Mouse (Mus musculus) telencephalon, adult 2 months (tissue): Measurements from ENCODE around the gene Ramp3.
"Not testable (repeated sequence)": the region's sequence is repeated elsewhere in the genome, so short reads cannot be mapped to it uniquely, and the experiment has no call there.

Experiments used
- DNase-seq: peaks from one replicate; pipeline ENCODE4 v3.0.0-alpha.2; 2011; ENCODE audit warnings: low read depth, low spot score

Ramp3 gene

GRCm38 (mm10) chr11:6658271-6658670 is at the start of gene Ramp3:
Ramp3 (plus strand) TSS chr11:6658521.
- no peak for DNase-seq

GRCm38 (mm10) chr11:6615250-6616205 is 42.8 kb upstream of the Ramp3 start:
- no peak for DNase-seq

GRCm38 (mm10) chr11:6623704-6624103 is 34.6 kb upstream of the Ramp3 start:
- no peak for DNase-seq

- DNase-seq, result no peak
Measured at GRCm38 (mm10) chr11:6624619-6625382, 33.5 kb upstream of the Ramp3 start.

DNA sequence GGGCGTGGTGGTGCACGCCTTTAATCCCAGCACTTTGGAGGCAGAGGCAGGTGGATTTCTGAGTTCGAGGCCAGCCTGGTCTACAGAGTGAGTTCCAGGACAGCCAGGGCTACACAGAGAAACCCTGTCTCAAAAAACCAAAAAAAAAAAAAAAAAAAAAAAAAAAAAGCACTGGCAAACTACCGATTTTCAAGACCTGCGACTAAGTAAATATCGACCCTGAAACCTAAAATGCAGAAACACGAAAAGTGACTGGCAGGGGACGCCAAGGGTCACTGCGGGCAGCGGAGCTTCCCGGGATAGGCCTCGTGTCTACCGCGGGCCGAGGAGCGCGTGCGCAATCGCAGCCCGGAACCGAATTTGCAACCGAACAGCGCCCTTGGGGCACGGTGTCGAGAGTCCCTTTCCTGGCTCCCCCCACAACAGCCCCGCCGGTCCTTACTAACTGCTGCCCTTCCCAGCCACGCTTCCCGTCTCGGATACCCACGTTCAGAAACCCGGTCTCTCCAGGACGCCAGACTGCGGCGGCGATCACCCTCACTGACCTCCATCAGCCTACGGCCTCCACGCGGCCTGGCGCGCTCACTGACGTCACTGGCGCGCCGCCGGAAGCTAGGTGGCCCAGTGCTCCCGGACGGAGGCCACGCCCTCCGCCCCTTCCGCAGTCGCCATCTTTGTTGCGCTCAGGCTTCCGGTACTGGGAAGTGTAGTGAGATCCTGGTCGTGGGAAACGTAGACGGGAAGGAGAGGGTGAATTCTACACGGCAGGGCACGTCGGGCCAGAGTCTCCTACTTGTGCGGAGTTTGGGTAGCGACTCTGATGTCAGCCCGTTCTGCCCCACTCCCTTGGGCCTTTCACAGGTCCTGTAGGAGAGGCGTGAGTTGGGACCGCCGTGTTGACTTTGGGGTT is 32.6 kb upstream of the Ramp3 start, which contains the start of gene Tbrg4:
Tbrg4 (minus strand) TSS at position 590 of the 910 bp plus-strand sequence.
- DNase-seq, result peak; percentile 94

DNA sequence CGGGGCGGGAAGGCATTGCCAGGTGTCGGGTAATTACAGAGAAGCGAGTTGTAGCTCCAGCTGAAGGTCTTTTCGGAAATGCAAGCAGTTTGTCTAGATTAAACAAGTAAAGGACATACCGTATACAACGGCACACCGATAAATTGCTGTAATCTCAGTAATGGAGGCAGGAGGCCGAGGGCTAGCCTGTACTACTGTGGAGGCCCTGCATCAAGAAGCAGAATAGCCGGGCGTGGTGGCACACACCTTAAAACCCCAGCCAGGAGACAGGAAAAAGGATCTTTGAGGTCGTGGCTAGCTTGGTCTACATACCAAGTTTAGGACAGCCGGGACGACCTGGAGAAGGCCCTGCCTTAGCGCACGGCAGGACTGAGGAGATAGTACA is 31.9 kb upstream of the Ramp3 start:
- DNase-seq, result no peak

GRCm38 (mm10) chr11:6627731-6628130 is 30.6 kb upstream of the Ramp3 start:
- no peak for DNase-seq

DNA sequence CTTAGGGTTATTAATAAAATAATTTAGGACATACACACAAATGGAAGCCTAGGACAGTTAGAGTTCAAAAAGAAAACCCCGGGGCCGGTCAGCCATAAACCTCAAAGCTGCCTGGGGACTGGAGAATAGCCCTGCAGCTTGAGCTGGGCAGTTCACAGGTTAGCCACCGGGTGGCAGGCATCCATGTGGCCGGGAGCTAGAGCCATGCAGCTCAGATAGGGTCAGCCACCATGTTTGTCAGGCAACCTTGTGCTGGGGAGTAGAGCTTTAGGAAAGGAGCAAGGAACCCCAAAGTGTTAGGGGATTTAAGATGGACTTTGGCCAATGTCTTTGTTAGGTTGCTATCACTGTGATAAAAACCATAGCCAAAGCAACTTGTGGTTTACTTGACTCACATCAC is 29.8 kb upstream of the Ramp3 start:
- DNase-seq, result no peak

DNA sequence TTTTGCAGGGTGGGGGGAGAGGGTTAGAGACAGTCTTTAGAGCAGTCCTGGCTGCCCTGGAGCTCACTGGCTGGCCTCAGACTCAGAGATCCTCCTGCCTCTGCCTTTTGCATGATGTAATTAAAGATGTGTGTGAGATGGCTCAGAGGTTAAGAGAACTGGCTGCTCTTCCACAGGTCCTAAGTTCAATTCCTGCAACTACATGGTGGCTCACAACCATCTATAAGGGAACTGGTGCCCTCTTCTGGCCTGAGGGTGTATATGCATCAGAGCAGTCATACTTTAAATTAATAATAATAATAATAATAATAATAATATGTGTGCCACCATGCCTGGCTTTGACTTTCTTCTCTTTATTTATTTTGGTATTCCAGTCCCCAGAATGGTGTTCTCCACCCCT is 28.7 kb upstream of the Ramp3 start:
- DNase-seq, result no peak

DNA sequence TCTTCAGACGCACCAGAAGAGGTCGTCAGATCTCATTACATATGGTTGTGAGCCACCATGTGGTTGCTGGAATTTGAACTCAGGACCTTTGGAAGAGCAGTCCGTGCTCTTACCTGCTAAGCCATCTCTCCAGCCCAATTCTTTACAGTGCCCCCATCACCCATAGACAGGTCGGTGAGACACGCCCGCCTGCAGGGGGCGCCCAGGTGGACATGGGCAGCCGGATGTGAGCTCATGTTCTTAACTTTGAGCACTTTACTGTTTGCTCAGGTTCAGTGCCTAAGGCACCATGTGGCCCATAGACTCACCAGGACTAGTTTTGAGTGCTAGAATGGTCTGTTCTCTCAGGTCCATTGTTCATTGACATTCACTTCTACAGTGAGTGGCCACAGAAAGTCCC is 22.2 kb upstream of the Ramp3 start:
- DNase-seq, result no peak

GRCm38 (mm10) chr11:6638537-6638936 is 19.8 kb upstream of the Ramp3 start, which contains the start of gene Wap:
Wap (minus strand) TSS chr11:6638637.
- no peak for DNase-seq

- DNase-seq, result no peak
Measured at GRCm38 (mm10) chr11:6639072-6639471, 19.2 kb upstream of the Ramp3 start.

- DNase-seq, result no peak
Measured at GRCm38 (mm10) chr11:6644566-6644965, 13.8 kb upstream of the Ramp3 start.

GRCm38 (mm10) chr11:6647831-6648724 is 10.2 kb upstream of the Ramp3 start:
- DNase-seq, result no peak

DNA sequence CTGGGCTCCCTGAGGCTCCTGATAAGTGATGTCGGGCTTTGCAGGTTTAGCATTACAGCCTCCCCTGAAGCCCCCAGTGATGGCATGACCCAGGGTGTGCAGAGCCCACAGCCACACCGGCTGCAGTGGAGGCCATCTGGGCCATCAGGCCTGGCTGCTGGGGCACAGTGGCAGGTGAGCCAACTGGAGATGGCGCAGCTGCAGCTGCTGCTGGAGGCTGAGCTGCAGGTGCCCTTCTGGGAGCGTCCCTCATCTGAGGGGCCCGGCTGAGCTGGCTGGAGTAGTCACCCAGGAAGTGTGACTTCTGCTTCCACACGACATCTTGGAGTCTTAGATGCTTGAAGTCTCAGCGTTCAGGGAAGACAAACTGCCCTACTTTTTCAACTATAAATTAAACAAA is 7.8 kb upstream of the Ramp3 start:
- no peak for DNase-seq

GRCm38 (mm10) chr11:6652978-6653377 is 5.3 kb upstream of the Ramp3 start:
- not testable (repeated sequence) for DNase-seq

GRCm38 (mm10) chr11:6654903-6655302 is 3.4 kb upstream of the Ramp3 start:
- peak; percentile 85 for DNase-seq

GRCm38 (mm10) chr11:6661206-6661605 is 2.9 kb downstream of the Ramp3 start:
- DNase-seq, result no peak

DNA sequence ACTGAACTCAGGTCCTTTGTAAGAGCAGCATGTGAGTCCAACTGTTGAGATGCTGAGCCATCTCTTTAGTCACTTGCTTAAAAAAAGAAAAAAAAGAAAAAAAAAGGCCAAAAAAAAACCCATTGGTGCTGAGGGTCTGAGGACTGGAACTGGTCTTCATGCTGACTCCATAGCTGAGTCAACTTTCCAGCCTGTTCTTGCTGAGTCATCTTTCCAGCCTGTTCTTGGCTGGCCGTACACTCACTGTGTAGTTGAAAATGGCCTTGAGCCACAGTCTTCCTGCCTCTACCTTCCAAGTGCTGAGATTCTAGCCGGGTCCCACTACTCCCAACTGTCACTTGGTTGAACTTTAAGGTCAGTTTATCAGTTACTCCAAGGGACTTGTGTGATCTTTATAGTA is 8.3 kb downstream of the Ramp3 start:
- no peak for DNase-seq

GRCm38 (mm10) chr11:6669041-6669440 is 10.7 kb downstream of the Ramp3 start:
- DNase-seq, result no peak
